Mouse (Mus musculus): ENCODE data around the gene Lrpprc. TPM values are rescaled to one million over a fixed set of nuclear protein-coding genes. Genes with fewer than 3 reads are reported as not detected.

Gene Lrpprc
- polyA plus RNA-seq, 1 experiment from 2014 or later: 36.5 TPM

- peaks cover 6% of the 10 kb centered on the region; the same call in 1 of the 2 replicates for H3K4me1 ChIP-seq
- H3K27ac ChIP-seq: no peak overlapping the region
- H3K27me3 ChIP-seq: no peaks in the 10 kb centered on the region
- ATAC-seq: no peak
- no peak overlapping the region for H3K4me3 ChIP-seq
- H3K9ac ChIP-seq: no peak overlapping the region
- H3K9me3 ChIP-seq (replicated peaks): no peaks in the 10 kb centered on the region
- WGBS: 19% methylated on average over 10 of the region's 10 CpGs
- H3K36me3 ChIP-seq (ENCODE audit: poor library complexity, severe bottlenecking): peaks cover 25% of the 10 kb centered on the region
- H3K4me2 ChIP-seq: no peak overlapping the region
These were observed 32.2 kb downstream of the Lrpprc start for GRCm38 (mm10) chr17:84758374-84758773.

- ATAC-seq: no peak
- no peak overlapping the region for H3K9ac ChIP-seq
- no peak overlapping the region for H3K27ac ChIP-seq
- no peaks in the 10 kb centered on the region for H3K9me3 ChIP-seq (replicated peaks)
- H3K27me3 ChIP-seq: no peaks in the 10 kb centered on the region
- H3K4me3 ChIP-seq: no peak overlapping the region
- H3K4me2 ChIP-seq: no peak overlapping the region
- H3K36me3 ChIP-seq (ENCODE audit: poor library complexity, severe bottlenecking): peaks cover 23% of the 10 kb centered on the region
- WGBS: 72% methylated on average over 2 of the region's 2 CpGs
- peaks cover 17% of the 10 kb centered on the region for H3K4me1 ChIP-seq
These were observed 34.5 kb downstream of the Lrpprc start for GRCm38 (mm10) chr17:84756090-84756489.

- Histone ChIP-seq H3K27me3 (no peaks in the 10 kb centered on the region), H3K4me2 (no peak overlapping the region), H3K9me3 (replicated peaks) (no peaks in the 10 kb centered on the region), H3K4me1 (peaks cover 42% of the 10 kb centered on the region), H3K9ac (no peak overlapping the region), H3K27ac (no peak overlapping the region), H3K4me3 (no peak overlapping the region), H3K36me3 (ENCODE audit: poor library complexity, severe bottlenecking) (peaks cover 12% of the 10 kb centered on the region; the same call in 1 of the 2 replicates)
- WGBS: 80% methylated on average over 5 of the region's 5 CpGs
- ATAC-seq: no peak
These were observed 37.1 kb downstream of the Lrpprc start for GRCm38 (mm10) chr17:84753489-84753888.

- Histone ChIP-seq H3K36me3 (ENCODE audit: poor library complexity, severe bottlenecking) (peaks cover 12% of the 10 kb centered on the region; the same call in 1 of the 2 replicates), H3K4me1 (peaks cover 47% of the 10 kb centered on the region), H3K9ac (no peak overlapping the region), H3K4me3 (no peak overlapping the region), H3K4me2 (no peak overlapping the region), H3K27ac (no peak overlapping the region; the same call in 1 of the 2 replicates), H3K27me3 (no peaks in the 10 kb centered on the region), H3K9me3 (replicated peaks) (no peaks in the 10 kb centered on the region)
- no peak for ATAC-seq
- WGBS: 81% methylated on average over 2 of the region's 2 CpGs
These were observed 38.3 kb downstream of the Lrpprc start for GRCm38 (mm10) chr17:84752286-84752685.

DNA sequence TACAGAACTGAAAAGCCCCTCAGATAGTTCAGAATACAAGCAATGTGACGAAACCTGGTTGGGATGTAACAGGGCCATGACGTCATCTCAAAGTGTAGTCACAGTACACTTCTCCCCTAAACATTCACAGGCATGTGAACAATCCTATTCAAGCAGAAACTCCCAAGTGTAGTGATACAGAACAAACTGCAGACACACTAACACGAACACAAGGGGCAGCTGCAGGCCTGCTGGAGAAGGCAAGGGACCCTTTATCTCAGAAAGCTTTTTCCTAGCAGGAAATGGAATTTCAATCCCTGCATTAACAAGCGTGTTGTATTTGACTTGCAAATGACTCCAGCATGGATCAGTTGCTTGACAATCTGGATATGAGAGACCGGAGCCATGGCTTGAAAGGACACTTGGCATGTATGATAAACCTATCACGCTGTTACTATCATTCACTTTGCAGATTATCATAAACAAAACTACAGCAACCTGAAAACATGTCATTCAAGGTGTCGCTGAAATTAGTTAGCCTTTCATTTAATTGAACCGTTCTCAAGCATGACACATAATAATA is 38.9 kb downstream of the Lrpprc start:
- H3K9ac ChIP-seq: no peak overlapping the region
- peak; percentile 37 for ATAC-seq
- H3K27me3 ChIP-seq: no peaks in the 10 kb centered on the region
- no peak overlapping the region for H3K4me3 ChIP-seq
- H3K36me3 ChIP-seq (ENCODE audit: poor library complexity, severe bottlenecking): peaks cover 12% of the 10 kb centered on the region; the same call in 1 of the 2 replicates
- no peaks in the 10 kb centered on the region for H3K9me3 ChIP-seq (replicated peaks)
- no peak overlapping the region for H3K27ac ChIP-seq
- WGBS: 49% methylated on average over 8 of the region's 8 CpGs
- H3K4me2 ChIP-seq: no peak overlapping the region
- peaks cover 52% of the 10 kb centered on the region for H3K4me1 ChIP-seq

GRCm38 (mm10) chr17:84750130-84750529 is 40.5 kb downstream of the Lrpprc start:
- H3K4me3 ChIP-seq: no peak overlapping the region
- H3K4me1 ChIP-seq: peaks cover 61% of the 10 kb centered on the region
- peaks cover 12% of the 10 kb centered on the region; the same call in 1 of the 2 replicates for H3K36me3 ChIP-seq (ENCODE audit: poor library complexity, severe bottlenecking)
- 39% methylated on average over 4 of the region's 4 CpGs for WGBS
- no peaks in the 10 kb centered on the region for H3K9me3 ChIP-seq (replicated peaks)
- no peak overlapping the region for H3K9ac ChIP-seq
- H3K4me2 ChIP-seq: no peak overlapping the region
- no peak for ATAC-seq
- no peaks in the 10 kb centered on the region for H3K27me3 ChIP-seq
- 0 out of 2 replicates have a peak overlapping the region, but pooled peaks have one; percentile 11 for H3K27ac ChIP-seq

- peaks cover 67% of the 10 kb centered on the region for H3K4me1 ChIP-seq
These were observed 41.3 kb downstream of the Lrpprc start for GRCm38 (mm10) chr17:84749297-84749696.

GRCm38 (mm10) chr17:84748152-84748682 is 42.4 kb downstream of the Lrpprc start:
- peaks cover 69% of the 10 kb centered on the region for H3K4me1 ChIP-seq
- H3K27me3 ChIP-seq: no peaks in the 10 kb centered on the region
- no peak overlapping the region for H3K4me3 ChIP-seq
- ATAC-seq: no peak
- no peaks in the 10 kb centered on the region for H3K9me3 ChIP-seq (replicated peaks)
- H3K4me2 ChIP-seq: no peak overlapping the region
- peaks cover 10% of the 10 kb centered on the region; the same call in 1 of the 2 replicates for H3K36me3 ChIP-seq (ENCODE audit: poor library complexity, severe bottlenecking)
- peak overlapping the region; percentile 44; the same call in 1 of the 2 replicates for H3K27ac ChIP-seq
- H3K9ac ChIP-seq: no peak overlapping the region
- 83% methylated on average over 9 of the region's 9 CpGs for WGBS

More at GRCm38 (mm10) chr17:84749297-84749696, 41.3 kb downstream of the Lrpprc start:
- Histone ChIP-seq H3K9me3 (replicated peaks) (no peaks in the 10 kb centered on the region), H3K4me2 (peak overlapping the region; percentile 9; the same call in 1 of the 2 replicates), H3K27ac (peak overlapping the region; percentile 44), H3K27me3 (no peaks in the 10 kb centered on the region), H3K9ac (no peak overlapping the region), H3K4me3 (no peak overlapping the region), H3K36me3 (ENCODE audit: poor library complexity, severe bottlenecking) (peaks cover 12% of the 10 kb centered on the region; the same call in 1 of the 2 replicates)
- WGBS: 19% methylated on average over 8 of the region's 8 CpGs
- ATAC-seq: peak; percentile 83

GRCm38 (mm10) chr17:84747212-84747611 is 43.4 kb downstream of the Lrpprc start:
- peak overlapping the region; percentile 31 for H3K27ac ChIP-seq
- H3K4me2 ChIP-seq: peak overlapping the region; percentile 11; the same call in 1 of the 2 replicates
- no peaks in the 10 kb centered on the region for H3K27me3 ChIP-seq
- H3K9me3 ChIP-seq (replicated peaks): no peaks in the 10 kb centered on the region
- 34% methylated on average over 6 of the region's 6 CpGs for WGBS
- H3K4me1 ChIP-seq: peaks cover 70% of the 10 kb centered on the region
- peaks cover 5% of the 10 kb centered on the region; the same call in 1 of the 2 replicates for H3K36me3 ChIP-seq (ENCODE audit: poor library complexity, severe bottlenecking)
- ATAC-seq: 0 out of 2 replicates have a peak, but pooled peaks have one; percentile 46
- no peak overlapping the region for H3K4me3 ChIP-seq
- H3K9ac ChIP-seq: no peak overlapping the region

- no peak for ATAC-seq
- H3K27ac ChIP-seq: no peak overlapping the region; the same call in 1 of the 2 replicates
- H3K4me3 ChIP-seq: no peak overlapping the region
- H3K36me3 ChIP-seq (ENCODE audit: poor library complexity, severe bottlenecking): no peaks in the 10 kb centered on the region
- 40% methylated on average over 9 of the region's 9 CpGs for whole genome bisulfite sequencing
- H3K4me2 ChIP-seq: no peak overlapping the region
- H3K27me3 ChIP-seq: no peaks in the 10 kb centered on the region
- no peak overlapping the region for H3K9ac ChIP-seq
- no peaks in the 10 kb centered on the region for H3K9me3 ChIP-seq (replicated peaks)
- H3K4me1 ChIP-seq: peaks cover 49% of the 10 kb centered on the region
These were observed 45.6 kb downstream of the Lrpprc start for GRCm38 (mm10) chr17:84745001-84745400.

DNA sequence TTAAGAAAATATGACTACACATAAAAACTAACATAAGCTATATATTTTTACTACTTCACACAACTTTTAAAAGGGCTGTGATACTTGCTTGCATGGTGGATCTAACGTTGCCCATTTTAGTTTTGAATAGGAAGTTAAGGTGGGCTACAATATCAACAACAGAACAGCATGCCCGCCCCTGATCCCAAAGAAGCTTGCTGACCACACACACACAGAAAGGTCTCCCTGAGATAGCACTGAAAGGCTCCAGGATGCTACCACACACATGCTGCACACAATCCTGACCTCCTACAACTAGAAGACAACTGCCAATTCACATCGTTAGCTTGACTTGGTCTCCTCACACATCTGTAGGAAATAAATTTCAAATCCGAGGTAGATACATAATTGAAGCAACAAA is 46.3 kb downstream of the Lrpprc start:
- H3K9ac ChIP-seq: no peak overlapping the region
- 60% methylated on average over 4 of the region's 4 CpGs for WGBS
- ATAC-seq: no peak
- H3K4me2 ChIP-seq: no peak overlapping the region
- no peak overlapping the region for H3K27ac ChIP-seq
- H3K4me1 ChIP-seq: peaks cover 43% of the 10 kb centered on the region
- no peak overlapping the region for H3K4me3 ChIP-seq
- H3K9me3 ChIP-seq (replicated peaks): no peaks in the 10 kb centered on the region
- no peaks in the 10 kb centered on the region for H3K27me3 ChIP-seq
- H3K36me3 ChIP-seq (ENCODE audit: poor library complexity, severe bottlenecking): no peaks in the 10 kb centered on the region

DNA sequence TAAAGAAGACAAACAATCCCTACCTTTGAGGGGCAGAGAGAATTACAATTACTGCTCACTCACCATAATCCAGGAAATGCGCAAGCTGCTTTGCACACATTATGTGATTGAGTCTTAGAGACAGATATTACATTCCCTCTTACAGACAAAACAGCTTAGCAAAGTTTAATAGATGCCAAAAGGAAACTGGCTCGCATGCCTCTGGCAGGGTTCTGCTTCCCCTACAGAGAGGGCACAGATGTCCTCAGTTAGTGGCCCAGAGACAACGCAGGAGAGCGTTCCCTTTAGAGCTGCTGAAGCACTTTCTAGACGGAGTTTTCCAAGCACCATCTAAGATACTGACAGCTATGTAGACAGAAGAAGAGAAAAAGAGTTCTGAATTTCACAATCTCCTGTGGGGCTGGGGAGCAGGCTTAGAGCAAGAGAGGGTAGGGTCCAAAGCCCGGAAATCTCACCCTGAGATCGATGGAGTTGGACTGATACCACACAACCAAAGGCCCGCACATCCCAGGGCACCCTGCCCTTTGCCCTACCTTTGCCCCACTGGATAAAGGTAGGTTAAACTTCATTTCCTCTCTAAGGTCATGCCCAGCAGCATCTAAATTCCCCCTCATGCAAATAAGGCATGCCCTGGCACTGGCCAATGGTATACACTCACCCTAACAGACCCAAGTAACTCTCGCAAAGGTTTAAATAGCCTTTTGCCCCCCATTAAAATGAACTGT is 52.4 kb downstream of the Lrpprc start:
- 86% methylated on average over 9 of the region's 9 CpGs for WGBS
- Histone ChIP-seq H3K4me3 (no peak overlapping the region), H3K9ac (no peak overlapping the region), H3K9me3 (replicated peaks) (no peaks in the 10 kb centered on the region), H3K27ac (no peak overlapping the region), H3K4me1 (peaks cover 2% of the 10 kb centered on the region; the same call in 1 of the 2 replicates), H3K36me3 (ENCODE audit: poor library complexity, severe bottlenecking) (peaks cover 14% of the 10 kb centered on the region; the same call in 1 of the 2 replicates), H3K27me3 (no peaks in the 10 kb centered on the region), H3K4me2 (no peak overlapping the region)
- no peak for ATAC-seq

Measured in forebrain, embryonic 13.5 days (tissue).